Mouse (Mus musculus): Measurements from ENCODE around the gene Cd93. TPM values are rescaled to one million over a fixed set of nuclear protein-coding genes. Genes with fewer than 3 reads are reported as not detected.

Gene Cd93
- polyA plus RNA-seq, 1 experiment from 2014 or later: 9.2 TPM

- no peaks in the 10 kb centered on the region for H3K9me3 ChIP-seq
- WGBS: 78% methylated on average over 3 of the region's 3 CpGs
- no peak for ATAC-seq (ENCODE audit: low read depth)
These were observed 3.6 kb downstream of the Cd93 start for GRCm38 (mm10) chr2:148439691-148440276.

GRCm38 (mm10) chr2:148436285-148436684 lies 7.1 kb downstream of the Cd93 start:
- H3K4me3 ChIP-seq: no peak overlapping the region
- no peaks in the 10 kb centered on the region for H3K27me3 ChIP-seq
- 64% methylated on average over 3 of the region's 3 CpGs for WGBS
- no peak overlapping the region for H3K27ac ChIP-seq (replicated peaks)
- H3K9ac ChIP-seq: no peak overlapping the region
- no peak for ATAC-seq (ENCODE audit: low read depth)
- H3K4me2 ChIP-seq: no peak overlapping the region
- H3K4me1 ChIP-seq (replicated peaks): no peaks in the 10 kb centered on the region
- H3K36me3 ChIP-seq: no peaks in the 10 kb centered on the region
- H3K9me3 ChIP-seq: no peaks in the 10 kb centered on the region

More at GRCm38 (mm10) chr2:148439691-148440276, 3.6 kb downstream of the Cd93 start:
- Histone ChIP-seq H3K4me2 (peak overlapping the region; percentile 20; the same call in 1 of the 2 replicates), H3K27me3 (no peaks in the 10 kb centered on the region), H3K4me3 (no peak overlapping the region), H3K4me1 (replicated peaks) (no peaks in the 10 kb centered on the region), H3K36me3 (no peaks in the 10 kb centered on the region), H3K9ac (no peak overlapping the region), H3K27ac (replicated peaks) (no peak overlapping the region)

- ATAC-seq (ENCODE audit: low read depth): no peak
- Histone ChIP-seq H3K9ac (no peak overlapping the region), H3K4me3 (no peak overlapping the region), H3K27ac (replicated peaks) (no peak overlapping the region), H3K36me3 (no peaks in the 10 kb centered on the region), H3K4me1 (replicated peaks) (no peaks in the 10 kb centered on the region), H3K4me2 (no peak overlapping the region), H3K9me3 (no peaks in the 10 kb centered on the region), H3K27me3 (no peaks in the 10 kb centered on the region)
- WGBS: 65% methylated on average over 2 of the region's 2 CpGs
These were observed 11.0 kb downstream of the Cd93 start for GRCm38 (mm10) chr2:148432346-148432745.

- Histone ChIP-seq H3K27ac (replicated peaks) (no peak overlapping the region), H3K9me3 (no peaks in the 10 kb centered on the region), H3K9ac (no peak overlapping the region), H3K36me3 (no peaks in the 10 kb centered on the region), H3K4me1 (replicated peaks) (no peaks in the 10 kb centered on the region), H3K4me3 (no peak overlapping the region), H3K27me3 (no peaks in the 10 kb centered on the region), H3K4me2 (no peak overlapping the region)
- no peak for ATAC-seq (ENCODE audit: low read depth)
- 86% methylated on average over 4 of the region's 4 CpGs for WGBS
These were observed 12.4 kb downstream of the Cd93 start for GRCm38 (mm10) chr2:148430941-148431340.

- Histone ChIP-seq H3K4me2 (no peak overlapping the region), H3K9ac (no peak overlapping the region), H3K9me3 (no peaks in the 10 kb centered on the region), H3K36me3 (no peaks in the 10 kb centered on the region), H3K4me3 (no peak overlapping the region), H3K27me3 (no peaks in the 10 kb centered on the region), H3K27ac (replicated peaks) (no peak overlapping the region), H3K4me1 (replicated peaks) (no peaks in the 10 kb centered on the region)
- ATAC-seq (ENCODE audit: low read depth): no peak
These were observed 14.3 kb downstream of the Cd93 start for GRCm38 (mm10) chr2:148429001-148429505.

GRCm38 (mm10) chr2:148428523-148428922 lies 14.8 kb downstream of the Cd93 start:
- ATAC-seq (ENCODE audit: low read depth): no peak
- Histone ChIP-seq H3K9ac (no peak overlapping the region), H3K27ac (replicated peaks) (no peak overlapping the region), H3K27me3 (no peaks in the 10 kb centered on the region), H3K4me1 (replicated peaks) (no peaks in the 10 kb centered on the region), H3K9me3 (no peaks in the 10 kb centered on the region), H3K36me3 (no peaks in the 10 kb centered on the region), H3K4me2 (no peak overlapping the region), H3K4me3 (no peak overlapping the region)
- 88% methylated on average over 3 of the region's 3 CpGs for WGBS

- WGBS: 85% methylated on average over 3 of the region's 3 CpGs
- H3K9me3 ChIP-seq: no peaks in the 10 kb centered on the region
- H3K4me3 ChIP-seq: no peak overlapping the region
- no peak overlapping the region for H3K9ac ChIP-seq
- H3K4me1 ChIP-seq (replicated peaks): no peaks in the 10 kb centered on the region
- no peak overlapping the region for H3K4me2 ChIP-seq
- no peaks in the 10 kb centered on the region for H3K36me3 ChIP-seq
- no peaks in the 10 kb centered on the region for H3K27me3 ChIP-seq
- ATAC-seq (ENCODE audit: low read depth): no peak
- no peak overlapping the region for H3K27ac ChIP-seq (replicated peaks)
These were observed 15.8 kb downstream of the Cd93 start for GRCm38 (mm10) chr2:148427553-148427952.

GRCm38 (mm10) chr2:148425709-148426382 lies 17.5 kb downstream of the Cd93 start:
- no peak for ATAC-seq (ENCODE audit: low read depth)
- Histone ChIP-seq H3K27ac (replicated peaks) (no peak overlapping the region), H3K4me3 (no peak overlapping the region), H3K4me2 (no peak overlapping the region), H3K9ac (no peak overlapping the region), H3K4me1 (replicated peaks) (no peaks in the 10 kb centered on the region), H3K36me3 (no peaks in the 10 kb centered on the region), H3K9me3 (no peaks in the 10 kb centered on the region), H3K27me3 (no peaks in the 10 kb centered on the region)
- WGBS: 87% methylated on average over 5 of the region's 5 CpGs

- no peak overlapping the region for H3K4me2 ChIP-seq
- no peak overlapping the region for H3K4me3 ChIP-seq
- H3K4me1 ChIP-seq (replicated peaks): no peaks in the 10 kb centered on the region
- no peak for ATAC-seq (ENCODE audit: low read depth)
- no peaks in the 10 kb centered on the region for H3K36me3 ChIP-seq
- H3K9ac ChIP-seq: no peak overlapping the region
- H3K27ac ChIP-seq (replicated peaks): no peak overlapping the region
- WGBS: 65% methylated on average over 1 of the region's 1 CpGs
- no peaks in the 10 kb centered on the region for H3K27me3 ChIP-seq
- H3K9me3 ChIP-seq: no peaks in the 10 kb centered on the region
These were observed 21.7 kb downstream of the Cd93 start for GRCm38 (mm10) chr2:148421706-148422105.

- no peaks in the 10 kb centered on the region for H3K27me3 ChIP-seq
These were observed 22.3 kb downstream of the Cd93 start for GRCm38 (mm10) chr2:148421112-148421511.

GRCm38 (mm10) chr2:148419776-148420175 lies 23.6 kb downstream of the Cd93 start:
- H3K36me3 ChIP-seq: no peaks in the 10 kb centered on the region
- ATAC-seq (ENCODE audit: low read depth): no peak
- 90% methylated on average over 2 of the region's 2 CpGs for WGBS
- no peak overlapping the region for H3K4me3 ChIP-seq
- H3K4me2 ChIP-seq: no peak overlapping the region
- H3K27ac ChIP-seq (replicated peaks): no peak overlapping the region
- H3K9me3 ChIP-seq: no peaks in the 10 kb centered on the region
- no peaks in the 10 kb centered on the region for H3K27me3 ChIP-seq
- no peaks in the 10 kb centered on the region for H3K4me1 ChIP-seq (replicated peaks)
- H3K9ac ChIP-seq: no peak overlapping the region

More at GRCm38 (mm10) chr2:148421112-148421511, 22.3 kb downstream of the Cd93 start:
- Histone ChIP-seq H3K9ac (no peak overlapping the region), H3K36me3 (no peaks in the 10 kb centered on the region), H3K4me2 (no peak overlapping the region), H3K27ac (replicated peaks) (no peak overlapping the region), H3K9me3 (no peaks in the 10 kb centered on the region), H3K4me1 (replicated peaks) (no peaks in the 10 kb centered on the region), H3K4me3 (no peak overlapping the region)
- WGBS: 64% methylated on average over 1 of the region's 1 CpGs
- ATAC-seq (ENCODE audit: low read depth): no peak

GRCm38 (mm10) chr2:148419151-148419550 lies 24.2 kb downstream of the Cd93 start:
- no peaks in the 10 kb centered on the region for H3K9me3 ChIP-seq
- no peaks in the 10 kb centered on the region for H3K4me1 ChIP-seq (replicated peaks)
- H3K36me3 ChIP-seq: no peaks in the 10 kb centered on the region
- H3K4me2 ChIP-seq: no peak overlapping the region
- H3K27me3 ChIP-seq: no peaks in the 10 kb centered on the region
- WGBS: 83% methylated on average over 3 of the region's 3 CpGs
- H3K27ac ChIP-seq (replicated peaks): no peak overlapping the region
- no peak overlapping the region for H3K9ac ChIP-seq
- no peak for ATAC-seq (ENCODE audit: low read depth)
- H3K4me3 ChIP-seq: no peak overlapping the region

- Histone ChIP-seq H3K4me1 (replicated peaks) (peaks cover 29% of the 10 kb centered on the region), H3K9me3 (no peaks in the 10 kb centered on the region), H3K9ac (no peak overlapping the region), H3K27me3 (peaks cover 47% of the 10 kb centered on the region), H3K36me3 (no peaks in the 10 kb centered on the region), H3K4me3 (no peak overlapping the region), H3K4me2 (no peak overlapping the region), H3K27ac (replicated peaks) (no peak overlapping the region)
- WGBS: 89% methylated on average over 1 of the region's 1 CpGs
- ATAC-seq (ENCODE audit: low read depth): no peak
These were observed 33.5 kb downstream of the Cd93 start for GRCm38 (mm10) chr2:148409821-148410220.

Data from neural tube, embryonic 13.5 days (tissue).